In the genomic region with DNA sequence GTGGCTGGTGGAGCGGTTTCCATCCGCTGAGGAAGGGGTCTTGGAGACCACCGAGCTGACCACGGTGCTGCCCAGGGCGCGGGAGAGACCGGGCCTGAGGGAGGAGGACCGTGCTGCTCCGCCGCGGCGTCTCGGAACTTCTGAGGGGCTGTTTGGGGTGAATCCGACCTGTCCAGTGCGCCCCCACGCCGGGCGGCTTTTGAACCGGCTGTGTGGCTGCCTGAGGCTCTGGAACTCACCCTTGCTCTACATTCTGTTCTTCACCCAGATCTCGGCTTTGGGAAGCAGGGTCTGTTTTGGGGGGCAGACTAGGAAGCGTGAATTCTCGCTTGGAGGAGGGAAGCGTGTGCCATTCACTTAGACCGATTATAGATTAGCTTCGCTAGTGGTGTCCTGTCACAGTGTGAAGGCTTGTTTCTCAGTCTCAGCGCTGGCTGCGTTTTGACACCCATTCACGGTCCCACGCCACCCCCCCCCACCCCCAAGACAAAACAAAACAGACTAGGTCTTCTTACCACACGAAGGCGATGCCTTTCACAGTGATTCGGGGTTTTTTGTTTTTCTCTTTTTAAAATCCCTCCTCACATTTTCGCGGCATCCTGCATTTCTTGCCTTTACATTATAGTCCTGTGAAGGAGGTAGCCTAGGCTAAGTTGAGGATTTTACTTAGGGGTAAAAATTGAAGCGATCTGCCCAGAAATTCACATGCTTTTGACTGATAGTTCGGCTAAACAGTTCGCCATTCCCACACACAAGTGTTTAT, we compare ENCODE assay signal across 1 mouse cellular context.
TF ChIP-seq lines count a peak whose summit lies in the region.

No protein-coding gene starts in this region.

TF ChIP-seq in MEL, 35 proteins besides CTCF, POLR2A, EP300 and RAD21 (continued from another document):
- TF ChIP-seq UBTF (IDR thresholded peaks at IDR 0.05; ENCODE audit: borderline replicate concordance, insufficient read depth, low read depth, low read length) (0 out of 2 replicates have a peak, but pooled peaks have one; percentile 37), TBP (IDR thresholded peaks at IDR 0.05; ENCODE audit: low read depth, low read length) (peak; percentile 19; the same call in 1 of the 2 replicates), CHD1 (IDR thresholded peaks at IDR 0.05; ENCODE audit: low read depth, low read length) (peak; percentile 73; the same call in 1 of the 2 replicates), SIN3A (IDR thresholded peaks at IDR 0.05; ENCODE audit: low read length) (peak; percentile 50), MXI1 (IDR thresholded peaks at IDR 0.05; ENCODE audit: low read depth, low read length) (peak; percentile 44; the same call in 1 of the 2 replicates)
TF ChIP-seq in MEL: peak in this region for 6.
